Mouse (Mus musculus): ENCODE measurements around the gene Pacrg. TPM values are rescaled to one million over a fixed set of nuclear protein-coding genes. Genes with fewer than 3 reads are reported as not detected.

The Pacrg gene
- total and polyA plus RNA-seq, 2 experiments from 2014 or later = 1.1 to 1.4 TPM

GRCm38 (mm10) chr17:10620621-10621020 lies 219.5 kb downstream of the Pacrg start:
- TF ChIP-seq EP300 (IDR thresholded peaks at IDR 0.05; ENCODE audit: low read depth) (no peak), CTCF (IDR thresholded peaks at IDR 0.05; ENCODE audit: low read depth) (no peak)
- no peak for DNase-seq (ENCODE audit: low spot score)
- H3K4me3 ChIP-seq (ENCODE audit: low read depth, low read length) = no peak overlapping the region
- H3K27me3 ChIP-seq (ENCODE audit: control insufficient read depth, insufficient read depth, low read length) = no peaks in the 10 kb centered on the region
- no peaks in the 10 kb centered on the region for H3K9me3 ChIP-seq (replicated peaks; ENCODE audit: control insufficient read depth, low read length)
- no peaks in the 10 kb centered on the region for H3K4me1 ChIP-seq (ENCODE audit: control insufficient read depth, insufficient read depth)
- H3K27ac ChIP-seq (ENCODE audit: low read depth) = no peak overlapping the region
- no peak overlapping the region for H3K4me2 ChIP-seq (ENCODE audit: low read depth, low read length)
- H3K36me3 ChIP-seq (replicated peaks; ENCODE audit: control insufficient read depth, insufficient read depth, low read length) = no peaks in the 10 kb centered on the region
- no peak for ATAC-seq (ENCODE audit: insufficient read depth, low read depth)
- H3K9ac ChIP-seq (replicated peaks; ENCODE audit: low read depth, low read length) = no peak overlapping the region
- 63% methylated on average over 2 of the region's 2 CpGs for WGBS

- TF ChIP-seq CTCF (IDR thresholded peaks at IDR 0.05; ENCODE audit: low read depth) = no peak
- TF ChIP-seq EP300 (IDR thresholded peaks at IDR 0.05; ENCODE audit: low read depth) = no peak
- ATAC-seq (ENCODE audit: insufficient read depth, low read depth) = no peak
- Histone ChIP-seq H3K4me2 (ENCODE audit: low read depth, low read length) (no peak overlapping the region), H3K9me3 (replicated peaks; ENCODE audit: control insufficient read depth, low read length) (no peaks in the 10 kb centered on the region), H3K36me3 (replicated peaks; ENCODE audit: control insufficient read depth, insufficient read depth, low read length) (no peaks in the 10 kb centered on the region), H3K4me1 (ENCODE audit: control insufficient read depth, insufficient read depth) (no peaks in the 10 kb centered on the region), H3K4me3 (ENCODE audit: low read depth, low read length) (no peak overlapping the region), H3K9ac (replicated peaks; ENCODE audit: low read depth, low read length) (no peak overlapping the region), H3K27me3 (ENCODE audit: control insufficient read depth, insufficient read depth, low read length) (no peaks in the 10 kb centered on the region), H3K27ac (ENCODE audit: low read depth) (no peak overlapping the region)
- DNase-seq (ENCODE audit: low spot score) = no peak
- 31% methylated on average over 3 of the region's 3 CpGs for WGBS
Measured at GRCm38 (mm10) chr17:10619881-10620280, 220.2 kb downstream of the Pacrg start.

- no peak overlapping the region for H3K27ac ChIP-seq (ENCODE audit: low read depth)
- no peak for DNase-seq (ENCODE audit: low spot score)
- H3K36me3 ChIP-seq (replicated peaks; ENCODE audit: control insufficient read depth, insufficient read depth, low read length) = no peaks in the 10 kb centered on the region
- no peak overlapping the region for H3K4me2 ChIP-seq (ENCODE audit: low read depth, low read length)
- no peak overlapping the region for H3K4me3 ChIP-seq (ENCODE audit: low read depth, low read length)
- TF ChIP-seq CTCF (IDR thresholded peaks at IDR 0.05; ENCODE audit: low read depth) (no peak), EP300 (IDR thresholded peaks at IDR 0.05; ENCODE audit: low read depth) (no peak)
- H3K27me3 ChIP-seq (ENCODE audit: control insufficient read depth, insufficient read depth, low read length) = no peaks in the 10 kb centered on the region
- 65% methylated on average over 4 of the region's 4 CpGs for WGBS
- no peaks in the 10 kb centered on the region for H3K4me1 ChIP-seq (ENCODE audit: control insufficient read depth, insufficient read depth)
- H3K9me3 ChIP-seq (replicated peaks; ENCODE audit: control insufficient read depth, low read length) = no peaks in the 10 kb centered on the region
- no peak overlapping the region for H3K9ac ChIP-seq (replicated peaks; ENCODE audit: low read depth, low read length)
- ATAC-seq (ENCODE audit: insufficient read depth, low read depth) = no peak
Measured at GRCm38 (mm10) chr17:10617656-10618055, 222.5 kb downstream of the Pacrg start.

- Histone ChIP-seq H3K4me3 (ENCODE audit: low read depth, low read length) (no peak overlapping the region), H3K4me2 (ENCODE audit: low read depth, low read length) (no peak overlapping the region), H3K9me3 (replicated peaks; ENCODE audit: control insufficient read depth, low read length) (no peaks in the 10 kb centered on the region), H3K27ac (ENCODE audit: low read depth) (no peak overlapping the region), H3K27me3 (ENCODE audit: control insufficient read depth, insufficient read depth, low read length) (no peaks in the 10 kb centered on the region), H3K36me3 (replicated peaks; ENCODE audit: control insufficient read depth, insufficient read depth, low read length) (no peaks in the 10 kb centered on the region), H3K9ac (replicated peaks; ENCODE audit: low read depth, low read length) (no peak overlapping the region), H3K4me1 (ENCODE audit: control insufficient read depth, insufficient read depth) (no peaks in the 10 kb centered on the region)
- no peak for TF ChIP-seq EP300 (IDR thresholded peaks at IDR 0.05; ENCODE audit: low read depth)
- TF ChIP-seq CTCF (IDR thresholded peaks at IDR 0.05; ENCODE audit: low read depth) = no peak
- DNase-seq (ENCODE audit: low spot score) (no peak), ATAC-seq (ENCODE audit: insufficient read depth, low read depth) (no peak)
- WGBS = 88% methylated on average over 7 of the region's 7 CpGs
Measured at GRCm38 (mm10) chr17:10615611-10616010, 224.5 kb downstream of the Pacrg start.

- H3K36me3 ChIP-seq (replicated peaks; ENCODE audit: control insufficient read depth, insufficient read depth, low read length) = no peaks in the 10 kb centered on the region
- H3K27me3 ChIP-seq (ENCODE audit: control insufficient read depth, insufficient read depth, low read length) = no peaks in the 10 kb centered on the region
- DNase-seq (ENCODE audit: low spot score) = no peak
- no peak overlapping the region for H3K4me2 ChIP-seq (ENCODE audit: low read depth, low read length)
- H3K4me1 ChIP-seq (ENCODE audit: control insufficient read depth, insufficient read depth) = no peaks in the 10 kb centered on the region
- H3K27ac ChIP-seq (ENCODE audit: low read depth) = no peak overlapping the region
- no peaks in the 10 kb centered on the region for H3K9me3 ChIP-seq (replicated peaks; ENCODE audit: control insufficient read depth, low read length)
- 79% methylated on average over 6 of the region's 6 CpGs for WGBS
- no peak for ATAC-seq (ENCODE audit: insufficient read depth, low read depth)
- H3K4me3 ChIP-seq (ENCODE audit: low read depth, low read length) = no peak overlapping the region
- no peak overlapping the region for H3K9ac ChIP-seq (replicated peaks; ENCODE audit: low read depth, low read length)
- TF ChIP-seq CTCF (IDR thresholded peaks at IDR 0.05; ENCODE audit: low read depth) (no peak), EP300 (IDR thresholded peaks at IDR 0.05; ENCODE audit: low read depth) (no peak)
Measured at GRCm38 (mm10) chr17:10614696-10615095, 225.4 kb downstream of the Pacrg start.

- H3K4me2 ChIP-seq (ENCODE audit: low read depth, low read length) = no peak overlapping the region
- H3K36me3 ChIP-seq (replicated peaks; ENCODE audit: control insufficient read depth, insufficient read depth, low read length) = no peaks in the 10 kb centered on the region
- no peaks in the 10 kb centered on the region for H3K4me1 ChIP-seq (ENCODE audit: control insufficient read depth, insufficient read depth)
- H3K9me3 ChIP-seq (replicated peaks; ENCODE audit: control insufficient read depth, low read length) = no peaks in the 10 kb centered on the region
- WGBS = 42% methylated on average over 3 of the region's 3 CpGs
- H3K4me3 ChIP-seq (ENCODE audit: low read depth, low read length) = no peak overlapping the region
- ATAC-seq (ENCODE audit: insufficient read depth, low read depth) (no peak), DNase-seq (ENCODE audit: low spot score) (no peak)
- no peaks in the 10 kb centered on the region for H3K27me3 ChIP-seq (ENCODE audit: control insufficient read depth, insufficient read depth, low read length)
- H3K9ac ChIP-seq (replicated peaks; ENCODE audit: low read depth, low read length) = no peak overlapping the region
- H3K27ac ChIP-seq (ENCODE audit: low read depth) = no peak overlapping the region
- TF ChIP-seq EP300 (IDR thresholded peaks at IDR 0.05; ENCODE audit: low read depth) (no peak), CTCF (IDR thresholded peaks at IDR 0.05; ENCODE audit: low read depth) (no peak)
Measured at GRCm38 (mm10) chr17:10611626-10612025, 228.5 kb downstream of the Pacrg start.
